Mouse (Mus musculus) lung, postnatal 0 days (tissue): ENCODE results near the gene Fam222b.

ENCODE experiments used
- CTCF ChIP-seq: IDR thresholded peaks from 2 replicates; pipeline ENCODE4 v1.5.1; 2016; ENCODE audit warnings: antibody characterized with exemption, mild to moderate bottlenecking
- EP300 ChIP-seq: IDR thresholded peaks from 2 replicates; pipeline ENCODE4 v1.6.1; 2016; ENCODE audit warnings: antibody characterized with exemption, mild to moderate bottlenecking, control low read depth

- TF ChIP-seq EP300 (no peak), CTCF (no peak)
Observed at GRCm38 (mm10) chr11:78189234-78190040, 95.0 kb downstream of the Fam222b start.
